Mouse (Mus musculus): Measurements from ENCODE around the gene Il18rap.

DNA sequence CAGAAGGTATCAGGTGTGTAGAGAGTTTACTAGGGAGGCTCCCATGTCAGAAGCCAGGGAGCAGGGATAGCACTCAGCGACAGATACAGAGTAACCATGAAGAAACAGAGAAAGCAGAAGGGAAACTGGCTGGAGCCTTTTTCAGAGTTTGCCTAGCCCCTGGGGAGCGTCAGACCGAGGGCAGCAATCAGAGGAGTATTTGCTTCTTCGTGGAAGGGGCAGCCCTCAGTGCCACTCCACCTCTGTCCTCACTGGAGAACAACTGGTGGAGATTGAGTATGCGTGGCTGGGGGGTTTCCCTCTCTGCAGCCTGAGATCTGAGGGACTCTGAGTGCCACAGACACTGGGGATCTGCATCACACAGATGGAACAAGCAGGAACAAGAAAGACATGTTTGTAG, 82.7 kb downstream of the Il18rap start:
- TF ChIP-seq GATA1 (IDR thresholded peaks at IDR 0.05; ENCODE audit: borderline replicate concordance, low read length), result no peak
- TF ChIP-seq FLI1 (IDR thresholded peaks at IDR 0.05; ENCODE audit: low read length), result no peak
